Mouse (Mus musculus) brain, embryonic 18.5 days (tissue): Measurements from ENCODE around the gene Agr2.

ENCODE experiments used
- DNase-seq: peaks from one replicate; pipeline ENCODE4 v3.0.0-alpha.2; 2012; ENCODE audit warnings: low read depth, low spot score

Agr2 gene

GRCm38 (mm10) chr12:36026126-36026525, 33.4 kb downstream of the Agr2 start:
- DNase-seq: no peak

GRCm38 (mm10) chr12:36027171-36027570, 34.5 kb downstream of the Agr2 start:
- DNase-seq: no peak

GRCm38 (mm10) chr12:36028968-36029645, 36.4 kb downstream of the Agr2 start:
- no peak for DNase-seq

GRCm38 (mm10) chr12:36029687-36030086, 37.0 kb downstream of the Agr2 start:
- DNase-seq: no peak

DNA sequence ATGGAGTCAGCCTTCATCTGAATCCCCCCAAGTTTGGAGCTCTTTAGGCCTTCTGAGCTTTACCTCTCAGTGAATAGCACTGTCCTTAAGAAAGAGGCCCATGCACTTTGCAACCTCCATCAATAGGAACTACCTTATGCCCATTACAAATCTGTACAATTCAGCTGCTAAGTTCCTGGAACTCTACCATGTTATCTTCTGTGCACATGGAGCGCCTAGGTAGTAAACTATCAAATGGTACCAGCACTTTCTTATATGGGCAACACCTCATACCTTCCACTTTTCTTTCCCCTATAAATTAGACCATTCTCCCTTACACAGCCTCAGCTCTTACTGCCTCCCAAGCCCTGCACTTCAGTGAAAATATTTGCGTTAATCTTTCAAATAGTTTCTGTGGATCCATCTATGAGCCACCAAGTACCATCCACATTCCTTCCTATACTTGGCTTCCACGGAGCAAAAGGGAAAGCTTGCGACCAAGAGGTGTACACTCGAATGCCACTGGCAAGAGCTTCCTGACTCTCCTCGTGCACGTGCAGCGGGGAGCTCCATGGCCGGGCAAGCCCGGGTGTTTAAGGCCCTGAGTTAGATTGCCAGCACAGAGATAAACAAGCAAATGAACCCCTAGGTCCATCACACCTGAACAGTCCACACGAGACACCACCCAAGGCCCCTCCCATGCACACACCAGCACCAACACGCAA, 38.1 kb downstream of the Agr2 start:
- no peak for DNase-seq

GRCm38 (mm10) chr12:36032419-36032818, 39.7 kb downstream of the Agr2 start:
- DNase-seq: no peak

- DNase-seq: no peak
Observed at GRCm38 (mm10) chr12:36035501-36035900, 42.8 kb downstream of the Agr2 start.

DNA sequence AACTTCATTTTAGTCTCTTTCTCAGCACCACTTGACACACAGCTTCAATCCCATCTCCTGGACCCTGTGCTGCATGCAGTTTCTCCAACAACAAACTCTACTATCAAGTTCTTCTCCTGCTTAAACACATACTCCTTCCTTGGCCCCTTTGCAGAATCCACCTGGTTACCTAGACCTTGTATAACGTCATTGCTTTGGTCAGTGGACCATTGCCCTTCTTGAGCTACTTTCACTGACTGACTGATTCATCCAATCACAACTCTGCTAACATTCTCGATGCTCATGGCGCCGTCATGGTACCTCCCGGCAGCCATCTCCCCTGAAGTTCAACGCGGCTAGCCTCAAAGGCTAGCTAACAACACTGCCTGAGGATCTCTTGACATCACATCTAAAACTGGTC, 43.4 kb downstream of the Agr2 start:
- no peak for DNase-seq

DNA sequence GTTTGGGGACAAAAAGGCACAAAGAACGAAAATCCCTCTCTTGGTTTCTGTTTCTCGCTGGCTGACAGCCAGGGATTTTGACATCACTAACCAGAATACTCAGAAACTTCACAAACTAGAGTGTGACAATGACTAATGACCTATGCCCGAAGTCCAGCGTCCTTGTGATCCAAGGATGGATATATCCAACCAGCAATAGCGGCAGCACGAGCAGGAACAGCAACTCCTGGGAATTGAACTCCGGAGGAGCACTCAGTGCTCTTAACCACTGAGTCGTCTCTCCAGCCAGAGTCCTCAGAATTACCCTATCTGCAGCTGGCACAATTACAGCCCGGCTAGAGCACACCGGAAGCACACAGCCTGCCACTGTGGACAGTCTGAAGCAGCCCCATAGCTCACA, 44.1 kb downstream of the Agr2 start:
- DNase-seq: no peak

GRCm38 (mm10) chr12:36039541-36040084, 46.9 kb downstream of the Agr2 start:
- DNase-seq: no peak

- DNase-seq: no peak
Observed at GRCm38 (mm10) chr12:36040571-36041280, 48.0 kb downstream of the Agr2 start.

GRCm38 (mm10) chr12:36041281-36041589, 48.5 kb downstream of the Agr2 start:
- no peak for DNase-seq

- peak; percentile 32 for DNase-seq
Observed at GRCm38 (mm10) chr12:36041703-36042347, 49.1 kb downstream of the Agr2 start.

GRCm38 (mm10) chr12:36042348-36042778, 49.7 kb downstream of the Agr2 start, which contains the start of gene Tspan13:
Gene Tspan13, minus strand, starts transcription at chr12:36042500.
- peak; percentile 85 for DNase-seq

- DNase-seq: no peak
Observed at GRCm38 (mm10) chr12:36044691-36045090, 52.0 kb downstream of the Agr2 start.

DNA sequence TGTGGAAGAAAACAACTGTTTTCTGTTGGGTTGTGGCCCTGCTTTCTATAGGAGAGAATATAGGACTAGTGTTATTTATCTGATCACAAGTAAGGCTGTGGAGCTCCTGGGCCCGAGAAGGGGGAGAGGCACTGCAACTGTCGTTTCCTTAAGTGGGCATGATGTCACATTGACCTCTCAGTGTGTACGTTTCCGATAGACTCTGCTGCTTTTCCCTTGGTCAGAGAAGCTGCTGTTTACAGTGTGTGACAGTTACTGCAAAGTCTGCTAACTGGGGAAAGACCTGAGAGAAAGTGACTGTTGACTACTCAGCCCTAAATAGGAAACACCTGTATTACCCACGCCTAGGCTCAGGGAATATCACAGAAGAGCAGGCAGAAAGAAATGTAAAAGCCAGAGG, 53.5 kb downstream of the Agr2 start:
- DNase-seq: no peak

GRCm38 (mm10) chr12:36047593-36047992, 54.9 kb downstream of the Agr2 start:
- no peak for DNase-seq

DNA sequence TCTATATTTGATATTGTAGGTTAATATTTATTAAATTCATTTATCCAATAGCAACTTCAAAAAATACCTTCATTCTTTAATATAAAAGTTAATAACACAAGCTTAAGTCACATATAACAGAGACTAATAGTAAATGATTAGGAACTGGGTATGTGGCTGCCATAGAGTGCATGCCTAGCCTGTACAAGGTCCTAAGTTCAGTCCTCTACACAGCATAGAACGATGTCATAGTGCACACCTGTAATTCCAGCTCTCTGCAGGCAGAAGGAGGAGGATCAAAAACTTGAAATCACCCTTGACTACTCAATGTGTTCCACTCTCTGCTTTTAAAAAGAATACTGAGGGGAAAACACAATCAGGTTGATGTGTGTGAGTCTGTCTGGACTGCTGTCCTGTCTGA, 57.6 kb downstream of the Agr2 start:
- DNase-seq: no peak
